Mouse (Mus musculus) intestine, embryonic 15.5 days (tissue): ENCODE results near the gene Abca12. TPM values are rescaled to one million over a fixed set of nuclear protein-coding genes. Genes with fewer than 3 reads are reported as not detected.
A peak's percentile ranks its signal among the peaks of the same experiment; 100 is the strongest.

Experiments used
- ATAC-seq: fragments of 200-750 bp; cut with Nextera tagmentation; 2 replicates; pipeline ENCODE4 v1.8.0; 2017; ENCODE audit warnings: moderate TSS enrichment, moderate library complexity
- H3K27ac ChIP-seq: fragments of 300-500 bp; sonication (generic); 2 replicates; pipeline ENCODE4 v1.5.1; 2015; ENCODE audit warnings: mild to moderate bottlenecking, inconsistent platforms
- H3K27me3 ChIP-seq: fragments of 300-500 bp; sonication (generic); replicated peaks from 2 replicates; pipeline ENCODE4 v1.6.1; 2015; ENCODE audit warnings: inconsistent platforms
- H3K36me3 ChIP-seq: fragments of 300-500 bp; sonication (generic); 2 replicates; pipeline ENCODE4 v1.6.1; 2015; ENCODE audit warnings: inconsistent platforms
- H3K4me1 ChIP-seq: fragments of 300-500 bp; sonication (generic); replicated peaks from 2 replicates; pipeline ENCODE4 v1.6.1; 2015; ENCODE audit warnings: inconsistent platforms
- H3K4me2 ChIP-seq: fragments of 300-500 bp; sonication (generic); replicated peaks from 2 replicates; pipeline ENCODE4 v1.6.1; 2015; ENCODE audit warnings: mild to moderate bottlenecking, inconsistent platforms
- H3K4me3 ChIP-seq: fragments of 300-500 bp; sonication (generic); replicated peaks from 2 replicates; pipeline ENCODE4 v1.5.1; 2015; ENCODE audit warnings: inconsistent platforms
- H3K9ac ChIP-seq: fragments of 300-500 bp; sonication (generic); 2 replicates; pipeline ENCODE4 v1.6.1; 2015; ENCODE audit warnings: inconsistent platforms
- H3K9me3 ChIP-seq: fragments of 300-500 bp; sonication (generic); 2 replicates; pipeline ENCODE4 v1.6.1; 2016; ENCODE audit warnings: inconsistent platforms
- WGBS: fragments of 180-500 bp; shearing (Covaris S2); methylation state at CpG from one replicate; pipeline ENCODE4 v1.1.7; 2015; 5-methylcytosine and 5-hydroxymethylcytosine counted together
- polyA plus RNA-seq: library from polyadenylated mRNA; unstranded; fragments of >200 nt; fragmentation: Nextera tagmentation; extraction: Ambion mirVana; gene quantifications from 2 replicates; pipeline ENCODE4 v1.2.1, GENCODE M21; 2015

Abca12 gene
- polyA plus RNA-seq: 0.04 TPM in 1 of 2 replicates, not detected in the other

- no peaks in the 10 kb centered on the region for H3K4me1 ChIP-seq
- WGBS: 76% methylated on average over 7 of the region's 7 CpGs
- ATAC-seq: peak; percentile 62
- no peaks in the 10 kb centered on the region for H3K36me3 ChIP-seq
- H3K9ac ChIP-seq: no peak within 1 kb of the TSS
- no peak within 1 kb of the TSS for H3K27ac ChIP-seq
- H3K4me3 ChIP-seq: no peak within 1 kb of the TSS
- no peak within 1 kb of the TSS for H3K4me2 ChIP-seq
- H3K9me3 ChIP-seq: no peaks in the 10 kb centered on the region
- H3K27me3 ChIP-seq: no peaks in the 10 kb centered on the region
These were observed at the start of gene Abca12 for GRCm38 (mm10) chr1:71414810-71415209. Gene Abca12, minus strand, starts transcription at chr1:71414910.

GRCm38 (mm10) chr1:71457961-71458360 lies 43.3 kb upstream of the Abca12 start:
- Histone ChIP-seq H3K27ac (no peak overlapping the region), H3K4me1 (no peaks in the 10 kb centered on the region), H3K9ac (no peak overlapping the region), H3K4me2 (no peak overlapping the region), H3K36me3 (no peaks in the 10 kb centered on the region), H3K4me3 (no peak overlapping the region), H3K27me3 (no peaks in the 10 kb centered on the region), H3K9me3 (no peaks in the 10 kb centered on the region)
- ATAC-seq: no peak
- WGBS: 77% methylated on average over 3 of the region's 3 CpGs

- no peak overlapping the region for H3K4me3 ChIP-seq
- no peak overlapping the region for H3K4me2 ChIP-seq
- H3K9me3 ChIP-seq: no peaks in the 10 kb centered on the region
- H3K36me3 ChIP-seq: no peaks in the 10 kb centered on the region
- no peak for ATAC-seq
- no peak overlapping the region for H3K27ac ChIP-seq
- no peaks in the 10 kb centered on the region for H3K27me3 ChIP-seq
- no peaks in the 10 kb centered on the region; the same call in 1 of the 2 replicates for H3K4me1 ChIP-seq
- no peak overlapping the region for H3K9ac ChIP-seq
- WGBS: 92% methylated on average over 4 of the region's 4 CpGs
These were observed 32.7 kb upstream of the Abca12 start for GRCm38 (mm10) chr1:71447424-71447823.

- H3K9ac ChIP-seq: no peak overlapping the region
- no peaks in the 10 kb centered on the region for H3K9me3 ChIP-seq
- ATAC-seq: no peak
- WGBS: 40% methylated on average over 13 of the region's 13 CpGs
- no peaks in the 10 kb centered on the region for H3K27me3 ChIP-seq
- no peak overlapping the region for H3K4me2 ChIP-seq
- H3K27ac ChIP-seq: no peak overlapping the region
- no peaks in the 10 kb centered on the region for H3K4me1 ChIP-seq
- H3K36me3 ChIP-seq: no peaks in the 10 kb centered on the region
- no peak overlapping the region for H3K4me3 ChIP-seq
These were observed 7.1 kb upstream of the Abca12 start for GRCm38 (mm10) chr1:71421741-71422333.

- Histone ChIP-seq H3K9me3 (no peaks in the 10 kb centered on the region), H3K27ac (no peak overlapping the region), H3K9ac (no peak overlapping the region), H3K4me1 (no peaks in the 10 kb centered on the region), H3K4me3 (no peak overlapping the region), H3K27me3 (no peaks in the 10 kb centered on the region), H3K4me2 (no peak overlapping the region), H3K36me3 (no peaks in the 10 kb centered on the region)
- 86% methylated on average over 5 of the region's 5 CpGs for WGBS
- no peak for ATAC-seq
These were observed 3.8 kb upstream of the Abca12 start for GRCm38 (mm10) chr1:71418467-71418866.

GRCm38 (mm10) chr1:71417951-71418350 lies 3.2 kb upstream of the Abca12 start:
- Histone ChIP-seq H3K27ac (no peak overlapping the region), H3K4me1 (no peaks in the 10 kb centered on the region), H3K9ac (no peak overlapping the region), H3K36me3 (no peaks in the 10 kb centered on the region), H3K4me3 (no peak overlapping the region), H3K4me2 (no peak overlapping the region), H3K27me3 (no peaks in the 10 kb centered on the region), H3K9me3 (no peaks in the 10 kb centered on the region)
- 84% methylated on average over 5 of the region's 5 CpGs for WGBS
- ATAC-seq: no peak

GRCm38 (mm10) chr1:71414084-71414483 lies 626 bp downstream of the Abca12 start:
- Histone ChIP-seq H3K27ac (no peak overlapping the region), H3K4me1 (no peaks in the 10 kb centered on the region), H3K4me2 (no peak overlapping the region), H3K36me3 (no peaks in the 10 kb centered on the region), H3K9ac (no peak overlapping the region), H3K9me3 (no peaks in the 10 kb centered on the region), H3K27me3 (no peaks in the 10 kb centered on the region), H3K4me3 (no peak overlapping the region)
- no peak for ATAC-seq
- 70% methylated on average over 5 of the region's 6 CpGs for WGBS

- H3K27me3 ChIP-seq: no peaks in the 10 kb centered on the region
- no peak overlapping the region for H3K27ac ChIP-seq
- 84% methylated on average over 11 of the region's 11 CpGs for WGBS
- no peaks in the 10 kb centered on the region for H3K4me1 ChIP-seq
- H3K4me3 ChIP-seq: no peak overlapping the region
- no peak for ATAC-seq
- no peak overlapping the region for H3K9ac ChIP-seq
- no peaks in the 10 kb centered on the region for H3K36me3 ChIP-seq
- no peaks in the 10 kb centered on the region for H3K9me3 ChIP-seq
- no peak overlapping the region for H3K4me2 ChIP-seq
These were observed 1.6 kb downstream of the Abca12 start for GRCm38 (mm10) chr1:71413114-71413513.

- Histone ChIP-seq H3K36me3 (no peaks in the 10 kb centered on the region), H3K4me2 (no peak overlapping the region), H3K27ac (no peak overlapping the region), H3K4me1 (no peaks in the 10 kb centered on the region), H3K4me3 (no peak overlapping the region), H3K9ac (no peak overlapping the region), H3K27me3 (no peaks in the 10 kb centered on the region), H3K9me3 (no peaks in the 10 kb centered on the region)
- ATAC-seq: no peak
- 58% methylated on average over 7 of the region's 7 CpGs for WGBS
These were observed 7.0 kb downstream of the Abca12 start for GRCm38 (mm10) chr1:71407711-71408110.

GRCm38 (mm10) chr1:71397635-71398034 lies 17.1 kb downstream of the Abca12 start:
- H3K36me3 ChIP-seq: no peaks in the 10 kb centered on the region
- no peaks in the 10 kb centered on the region for H3K4me1 ChIP-seq
- no peaks in the 10 kb centered on the region for H3K9me3 ChIP-seq
- ATAC-seq: no peak
- H3K4me2 ChIP-seq: no peak overlapping the region
- WGBS: 61% methylated on average over 3 of the region's 3 CpGs
- no peak overlapping the region for H3K4me3 ChIP-seq
- no peak overlapping the region for H3K9ac ChIP-seq
- H3K27ac ChIP-seq: no peak overlapping the region
- no peaks in the 10 kb centered on the region for H3K27me3 ChIP-seq

- H3K36me3 ChIP-seq: no peaks in the 10 kb centered on the region
- WGBS: 89% methylated on average over 5 of the region's 5 CpGs
- H3K27ac ChIP-seq: no peak overlapping the region
- no peak for ATAC-seq
- no peak overlapping the region for H3K9ac ChIP-seq
- H3K4me2 ChIP-seq: no peak overlapping the region
- H3K27me3 ChIP-seq: no peaks in the 10 kb centered on the region
- H3K4me3 ChIP-seq: no peak overlapping the region
- H3K9me3 ChIP-seq: no peaks in the 10 kb centered on the region
- H3K4me1 ChIP-seq: no peaks in the 10 kb centered on the region
These were observed 18.6 kb downstream of the Abca12 start for GRCm38 (mm10) chr1:71396105-71396504.

GRCm38 (mm10) chr1:71394177-71394576 lies 20.5 kb downstream of the Abca12 start:
- no peak for ATAC-seq
- Histone ChIP-seq H3K27ac (no peak overlapping the region), H3K27me3 (no peaks in the 10 kb centered on the region), H3K9me3 (no peaks in the 10 kb centered on the region), H3K4me2 (no peak overlapping the region), H3K9ac (no peak overlapping the region), H3K4me3 (no peak overlapping the region), H3K4me1 (no peaks in the 10 kb centered on the region), H3K36me3 (no peaks in the 10 kb centered on the region)
- WGBS: 46% methylated on average over 2 of the region's 2 CpGs

GRCm38 (mm10) chr1:71393489-71393888 lies 21.2 kb downstream of the Abca12 start:
- Histone ChIP-seq H3K4me3 (no peak overlapping the region), H3K4me2 (no peak overlapping the region), H3K27me3 (no peaks in the 10 kb centered on the region), H3K4me1 (no peaks in the 10 kb centered on the region), H3K9me3 (no peaks in the 10 kb centered on the region), H3K36me3 (no peaks in the 10 kb centered on the region), H3K9ac (no peak overlapping the region), H3K27ac (no peak overlapping the region)
- 92% methylated on average over 8 of the region's 8 CpGs for WGBS
- no peak for ATAC-seq
